Mouse (Mus musculus) MEL-GATA-1-ER (cell line): ENCODE measurements around the gene Gm20828.
"Not testable (repeated sequence)": the region's sequence is repeated elsewhere in the genome, so short reads cannot be mapped to it uniquely, and the experiment has no call there.

Experiments used
- DNase-seq: peaks from one replicate; pipeline ENCODE4 v3.0.0-alpha.2; 2012; ENCODE audit warnings: low read depth; ENCODE audit errors: extremely low read depth

Gene Gm20828

GRCm38 (mm10) chrY:11199274-11199673 lies at the start of gene Gm20828:
Gm20828 (minus strand) TSS chrY:11199374.
- not testable (repeated sequence) for DNase-seq
